Mouse (Mus musculus): ENCODE results near the gene Dcaf1. TPM values are rescaled to one million over a fixed set of nuclear protein-coding genes. Genes with fewer than 3 reads are reported as not detected.

Dcaf1 gene
- total RNA-seq, 1 experiment: 50.7 TPM

DNA sequence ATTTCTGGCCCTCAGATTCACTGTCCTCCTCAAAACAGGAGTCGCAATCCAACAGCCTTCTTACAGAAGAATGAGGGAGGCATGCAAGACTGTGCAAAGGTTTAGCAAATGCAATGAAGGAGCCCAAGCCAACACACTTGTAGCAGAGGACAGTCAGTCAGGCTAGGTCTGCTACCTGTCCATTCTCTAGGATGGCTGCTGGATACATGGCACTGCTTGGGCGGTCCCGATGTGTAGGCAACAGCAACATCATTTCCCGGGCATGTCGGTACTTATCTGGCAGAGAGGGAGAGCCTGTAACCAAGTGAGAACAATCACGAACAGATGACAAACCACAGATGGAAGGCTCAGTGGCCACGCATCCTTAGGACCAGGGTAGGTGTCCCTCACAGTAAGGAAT, 79.9 kb downstream of the Dcaf1 start:
- in situ Hi-C loops (cut with MboI; ENCODE audit: low sequenced_read_pairs in 2 of 2, unreplicated experiment in 2 of 2): loop anchor here in 1 of 2 experiments (10.0 kb wide), 1 partner anchor 393 kb away; the partner anchor contains the start of gene Cish
- Histone ChIP-seq H3K36me3 (ENCODE audit: control insufficient read depth, insufficient read depth, low read length, poor library complexity, severe bottlenecking) (no peaks in the 10 kb centered on the region), H3K9ac (ENCODE audit: insufficient read depth, low read depth, low read length, poor library complexity, severe bottlenecking) (no peak overlapping the region), H3K27ac (ENCODE audit: insufficient read depth, low read depth, low read length, poor library complexity, severe bottlenecking) (no peak overlapping the region), H3K4me1 (ENCODE audit: control insufficient read depth in 2 of 2, insufficient read depth in 2 of 2, low read length in 2 of 2, poor library complexity in 1 of 2) (no peaks in the 10 kb centered on the region), H3K4me3 (ENCODE audit: insufficient read depth in 1 of 2, low read depth in 1 of 2, low read length in 2 of 2, poor library complexity in 1 of 2, severe bottlenecking in 1 of 2) (no peak overlapping the region), H3K9me3 (ENCODE audit: control insufficient read depth, insufficient read depth, low read depth, low read length) (no peaks in the 10 kb centered on the region)
- TF ChIP-seq HCFC1 (IDR thresholded peaks at IDR 0.05; ENCODE audit: borderline replicate concordance, insufficient read depth, low read length) (no peak), MAFK (IDR thresholded peaks at IDR 0.05; ENCODE audit: insufficient read depth, low read depth, low read length) (no peak), CHD2 (IDR thresholded peaks at IDR 0.05; ENCODE audit: low read depth, low read length) (no peak), ZC3H11A (IDR thresholded peaks at IDR 0.05; ENCODE audit: borderline replicate concordance, low read depth, low read length) (no peak), ZNF384 (IDR thresholded peaks at IDR 0.05; ENCODE audit: low read depth, low read length) (no peak)
- DNase-seq (ENCODE audit: low read depth, low spot score): no peak

DNA sequence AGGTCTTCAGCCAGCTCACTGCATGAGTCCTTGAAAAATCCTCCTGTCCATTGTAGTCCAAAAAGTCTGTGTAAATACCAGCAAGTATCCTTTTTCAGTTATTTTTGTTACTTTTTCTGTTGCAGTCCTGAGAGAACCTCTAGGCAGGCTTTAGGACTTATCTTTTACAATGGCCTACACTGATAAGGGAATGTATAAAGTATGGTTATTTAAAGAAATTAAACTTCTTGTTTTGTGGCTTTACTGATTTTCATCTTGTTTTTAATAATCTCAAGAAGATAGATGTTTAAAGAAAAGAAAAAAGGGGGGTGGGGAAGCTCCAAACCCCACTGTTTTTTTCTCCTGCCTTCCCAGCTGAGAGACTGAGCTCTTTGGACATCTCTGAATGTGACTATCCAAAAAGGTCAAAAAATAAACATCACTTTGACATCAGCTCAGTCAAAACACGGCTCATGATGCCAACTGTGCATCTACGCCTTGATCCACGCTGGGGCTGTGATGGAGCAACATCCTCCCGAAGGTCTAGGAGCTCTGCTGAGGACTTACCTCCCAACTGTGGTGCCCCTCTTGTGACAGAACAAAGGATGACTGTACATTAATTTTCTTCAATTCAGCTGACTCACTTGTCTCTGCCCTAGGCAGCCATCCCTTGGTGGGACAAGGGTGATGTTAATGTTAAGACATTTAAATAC, 81.6 kb downstream of the Dcaf1 start:
- no peak for DNase-seq (ENCODE audit: low read depth, low spot score)
- H3K4me1 ChIP-seq (ENCODE audit: control insufficient read depth in 2 of 2, insufficient read depth in 2 of 2, low read length in 2 of 2, poor library complexity in 1 of 2): no peaks in the 10 kb centered on the region
- H3K36me3 ChIP-seq (ENCODE audit: control insufficient read depth, insufficient read depth, low read length, poor library complexity, severe bottlenecking): no peaks in the 10 kb centered on the region
- no peak overlapping the region for H3K27ac ChIP-seq (ENCODE audit: insufficient read depth, low read depth, low read length, poor library complexity, severe bottlenecking)
- H3K9me3 ChIP-seq (ENCODE audit: control insufficient read depth, insufficient read depth, low read depth, low read length): no peaks in the 10 kb centered on the region
- in situ Hi-C loops (cut with MboI; ENCODE audit: low sequenced_read_pairs in 2 of 2, unreplicated experiment in 2 of 2): loop anchor here in 1 of 2 experiments (10.0 kb wide), 1 partner anchor 392 kb away; the partner anchor contains the start of gene Cish
- no peak overlapping the region for H3K9ac ChIP-seq (ENCODE audit: insufficient read depth, low read depth, low read length, poor library complexity, severe bottlenecking)
- H3K4me3 ChIP-seq (ENCODE audit: insufficient read depth in 1 of 2, low read depth in 1 of 2, low read length in 2 of 2, poor library complexity in 1 of 2, severe bottlenecking in 1 of 2): no peak overlapping the region
- no peak for TF ChIP-seq HCFC1 (IDR thresholded peaks at IDR 0.05; ENCODE audit: borderline replicate concordance, insufficient read depth, low read length)
- TF ChIP-seq ZC3H11A (IDR thresholded peaks at IDR 0.05; ENCODE audit: borderline replicate concordance, low read depth, low read length): no peak
- TF ChIP-seq ZNF384 (IDR thresholded peaks at IDR 0.05; ENCODE audit: low read depth, low read length): no peak
- no peak for TF ChIP-seq MAFK (IDR thresholded peaks at IDR 0.05; ENCODE audit: insufficient read depth, low read depth, low read length)
- TF ChIP-seq CHD2 (IDR thresholded peaks at IDR 0.05; ENCODE audit: low read depth, low read length): no peak

DNA sequence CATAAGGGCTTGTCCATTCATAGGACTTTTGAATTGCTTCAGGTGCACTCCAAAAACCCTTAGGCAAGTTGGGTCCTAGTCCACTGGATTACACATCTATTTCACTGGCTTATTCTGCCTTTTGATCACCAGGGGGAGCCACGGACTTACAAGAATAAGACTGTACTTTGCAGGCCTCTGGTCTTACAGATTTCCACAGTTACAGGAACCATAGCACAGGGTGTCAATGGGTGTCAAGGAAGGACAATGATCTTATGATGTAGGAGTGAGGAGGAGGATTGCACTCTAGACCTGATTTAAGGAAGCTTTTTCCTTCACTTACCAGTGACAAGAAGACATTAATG, 82.1 kb downstream of the Dcaf1 start:
- no peak overlapping the region for H3K9ac ChIP-seq (ENCODE audit: insufficient read depth, low read depth, low read length, poor library complexity, severe bottlenecking)
- TF ChIP-seq ZC3H11A (IDR thresholded peaks at IDR 0.05; ENCODE audit: borderline replicate concordance, low read depth, low read length): peak; percentile 65; the same call in 1 of the 2 replicates
- TF ChIP-seq MAFK (IDR thresholded peaks at IDR 0.05; ENCODE audit: insufficient read depth, low read depth, low read length): no peak
- H3K9me3 ChIP-seq (ENCODE audit: control insufficient read depth, insufficient read depth, low read depth, low read length): no peaks in the 10 kb centered on the region
- no peaks in the 10 kb centered on the region for H3K4me1 ChIP-seq (ENCODE audit: control insufficient read depth in 2 of 2, insufficient read depth in 2 of 2, low read length in 2 of 2, poor library complexity in 1 of 2)
- DNase-seq (ENCODE audit: low read depth, low spot score): peak; percentile 65
- H3K36me3 ChIP-seq (ENCODE audit: control insufficient read depth, insufficient read depth, low read length, poor library complexity, severe bottlenecking): no peaks in the 10 kb centered on the region
- in situ Hi-C loops (cut with MboI; ENCODE audit: low sequenced_read_pairs in 2 of 2, unreplicated experiment in 2 of 2): loop anchor here in 1 of 2 experiments (10.0 kb wide), 1 partner anchor 391 kb away; the partner anchor contains the start of gene Cish
- no peak overlapping the region for H3K4me3 ChIP-seq (ENCODE audit: insufficient read depth in 1 of 2, low read depth in 1 of 2, low read length in 2 of 2, poor library complexity in 1 of 2, severe bottlenecking in 1 of 2)
- no peak overlapping the region for H3K27ac ChIP-seq (ENCODE audit: insufficient read depth, low read depth, low read length, poor library complexity, severe bottlenecking)

DNA sequence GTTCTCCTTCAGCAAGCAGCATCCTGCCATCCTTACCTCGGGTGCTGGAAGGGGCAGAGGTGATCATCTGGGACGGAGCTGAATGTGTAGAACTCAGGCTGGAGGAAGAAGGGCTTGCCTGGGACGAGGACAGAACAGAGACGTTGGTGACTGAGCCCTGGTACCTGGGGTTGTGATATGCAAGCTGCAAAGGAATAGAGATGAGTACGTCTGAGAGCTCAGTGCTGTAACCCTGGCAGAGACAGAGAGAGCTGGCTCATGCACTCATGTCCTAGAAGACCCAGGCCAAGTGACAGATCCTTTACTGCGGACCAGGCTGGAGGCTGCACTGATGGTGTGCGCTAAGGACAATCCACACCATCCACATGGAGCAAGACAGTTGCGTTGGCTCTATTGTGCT, 84.9 kb downstream of the Dcaf1 start:
- in situ Hi-C loops (cut with MboI; ENCODE audit: low sequenced_read_pairs in 2 of 2, unreplicated experiment in 2 of 2): loop anchor here in 1 of 2 experiments (10.0 kb wide), 1 partner anchor 388 kb away; the partner anchor contains the start of gene Cish

DNA sequence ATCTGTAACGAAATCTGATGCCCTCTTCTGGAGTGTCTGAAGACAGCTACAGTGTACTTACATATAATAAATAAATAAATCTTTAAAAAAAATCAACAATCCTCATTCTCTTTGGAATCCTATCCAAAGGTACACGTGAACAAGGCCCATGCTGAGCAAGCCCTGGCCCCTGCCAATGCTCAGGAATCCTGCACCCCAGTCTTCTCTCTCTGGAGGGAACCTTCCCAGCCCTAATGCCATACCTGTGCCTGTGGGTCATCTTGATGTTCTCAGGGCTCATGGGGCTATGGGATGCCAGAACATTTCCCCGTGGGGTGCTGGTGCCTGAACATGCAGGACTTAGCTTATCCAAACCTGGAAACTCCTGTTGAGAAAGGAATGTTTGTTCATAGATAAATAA, 86.5 kb downstream of the Dcaf1 start:
- Histone ChIP-seq H3K4me1 (ENCODE audit: control insufficient read depth in 2 of 2, insufficient read depth in 2 of 2, low read length in 2 of 2, poor library complexity in 1 of 2) (no peaks in the 10 kb centered on the region), H3K36me3 (ENCODE audit: control insufficient read depth, insufficient read depth, low read length, poor library complexity, severe bottlenecking) (no peaks in the 10 kb centered on the region), H3K9me3 (ENCODE audit: control insufficient read depth, insufficient read depth, low read depth, low read length) (no peaks in the 10 kb centered on the region), H3K27ac (ENCODE audit: insufficient read depth, low read depth, low read length, poor library complexity, severe bottlenecking) (no peak overlapping the region), H3K4me3 (ENCODE audit: insufficient read depth in 1 of 2, low read depth in 1 of 2, low read length in 2 of 2, poor library complexity in 1 of 2, severe bottlenecking in 1 of 2) (no peak overlapping the region), H3K9ac (ENCODE audit: insufficient read depth, low read depth, low read length, poor library complexity, severe bottlenecking) (no peak overlapping the region)
- no peak for DNase-seq (ENCODE audit: low read depth, low spot score)
- in situ Hi-C loops (cut with MboI; ENCODE audit: low sequenced_read_pairs in 2 of 2, unreplicated experiment in 2 of 2): loop anchor here in 1 of 2 experiments (10.0 kb wide), 1 partner anchor 387 kb away; the partner anchor contains the start of gene Cish
- TF ChIP-seq HCFC1 (IDR thresholded peaks at IDR 0.05; ENCODE audit: borderline replicate concordance, insufficient read depth, low read length) (no peak), CHD2 (IDR thresholded peaks at IDR 0.05; ENCODE audit: low read depth, low read length) (no peak), ZC3H11A (IDR thresholded peaks at IDR 0.05; ENCODE audit: borderline replicate concordance, low read depth, low read length) (no peak)

More for the DNA sequence above, 84.9 kb downstream of the Dcaf1 start:
- no peak overlapping the region for H3K9ac ChIP-seq (ENCODE audit: insufficient read depth, low read depth, low read length, poor library complexity, severe bottlenecking)
- H3K4me3 ChIP-seq (ENCODE audit: insufficient read depth in 1 of 2, low read depth in 1 of 2, low read length in 2 of 2, poor library complexity in 1 of 2, severe bottlenecking in 1 of 2): no peak overlapping the region
- no peak overlapping the region for H3K27ac ChIP-seq (ENCODE audit: insufficient read depth, low read depth, low read length, poor library complexity, severe bottlenecking)
- no peak for TF ChIP-seq HCFC1 (IDR thresholded peaks at IDR 0.05; ENCODE audit: borderline replicate concordance, insufficient read depth, low read length)
- no peaks in the 10 kb centered on the region for H3K36me3 ChIP-seq (ENCODE audit: control insufficient read depth, insufficient read depth, low read length, poor library complexity, severe bottlenecking)
- H3K4me1 ChIP-seq (ENCODE audit: control insufficient read depth in 2 of 2, insufficient read depth in 2 of 2, low read length in 2 of 2, poor library complexity in 1 of 2): no peaks in the 10 kb centered on the region
- no peak for DNase-seq (ENCODE audit: low read depth, low spot score)
- H3K9me3 ChIP-seq (ENCODE audit: control insufficient read depth, insufficient read depth, low read depth, low read length): no peaks in the 10 kb centered on the region
